Mouse (Mus musculus): Measurements from ENCODE around the gene Fam168a. TPM values are rescaled to one million over a fixed set of nuclear protein-coding genes. Genes with fewer than 3 reads are reported as not detected.

Fam168a gene
- total RNA-seq, 4 experiments from 2014 or later, result 199 to 225 (median 213) TPM

DNA sequence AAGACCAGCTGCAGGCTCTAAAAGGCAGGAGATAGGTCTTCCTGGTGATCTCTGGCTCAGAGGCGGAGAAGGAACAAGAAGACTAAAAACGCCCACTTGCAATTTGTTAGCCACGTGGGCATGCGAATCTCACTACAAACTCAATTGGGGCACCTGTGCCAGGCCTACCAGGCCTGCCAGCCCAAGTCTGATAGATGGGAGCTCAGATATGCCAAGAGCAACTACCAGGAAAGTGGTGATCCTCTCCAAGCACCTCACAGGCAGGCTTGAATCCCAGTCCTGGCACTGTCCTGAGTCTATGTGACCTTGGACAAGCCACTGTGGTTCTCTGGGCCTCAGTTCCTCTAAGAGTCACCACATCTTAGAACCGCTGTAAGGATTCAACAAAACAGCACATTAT, 154.8 kb downstream of the Fam168a start:
- DNase-seq (ENCODE audit: low spot score in 2 of 2), result no peak

DNA sequence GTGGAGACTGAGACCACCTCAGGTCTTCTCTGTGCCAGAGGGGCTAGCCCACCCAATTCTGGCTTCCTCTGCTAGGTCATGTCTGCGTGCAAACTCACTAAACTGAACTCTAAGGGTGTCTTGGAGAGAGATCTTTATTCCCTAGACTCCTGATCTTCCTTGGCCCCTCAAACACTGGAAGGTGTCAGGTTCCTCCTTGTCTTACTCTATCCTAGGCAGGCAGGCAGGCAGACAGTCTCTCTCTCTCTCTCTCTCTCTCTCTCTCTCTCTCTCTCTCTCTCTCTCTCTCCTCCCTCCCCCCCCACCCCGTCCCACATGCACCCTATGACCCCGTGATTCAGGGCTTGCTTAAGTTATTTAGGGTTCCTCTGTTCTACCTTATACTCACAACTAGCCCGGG, 155.9 kb downstream of the Fam168a start:
- DNase-seq (ENCODE audit: low spot score in 2 of 2), result no peak

GRCm38 (mm10) chr7:100862828-100863638, 156.6 kb downstream of the Fam168a start, which contains the start of gene Relt:
Gene Relt, minus strand, starts transcription at chr7:100863446.
- peak; percentile 81 for DNase-seq (ENCODE audit: low spot score in 2 of 2)

- DNase-seq (ENCODE audit: low spot score in 2 of 2), result peak in 1 of 2 experiments; percentile 83
Observed at GRCm38 (mm10) chr7:100866675-100867074, 160.2 kb downstream of the Fam168a start.

GRCm38 (mm10) chr7:100867561-100867960, 161.1 kb downstream of the Fam168a start:
- DNase-seq (ENCODE audit: low spot score in 2 of 2), result no peak

DNA sequence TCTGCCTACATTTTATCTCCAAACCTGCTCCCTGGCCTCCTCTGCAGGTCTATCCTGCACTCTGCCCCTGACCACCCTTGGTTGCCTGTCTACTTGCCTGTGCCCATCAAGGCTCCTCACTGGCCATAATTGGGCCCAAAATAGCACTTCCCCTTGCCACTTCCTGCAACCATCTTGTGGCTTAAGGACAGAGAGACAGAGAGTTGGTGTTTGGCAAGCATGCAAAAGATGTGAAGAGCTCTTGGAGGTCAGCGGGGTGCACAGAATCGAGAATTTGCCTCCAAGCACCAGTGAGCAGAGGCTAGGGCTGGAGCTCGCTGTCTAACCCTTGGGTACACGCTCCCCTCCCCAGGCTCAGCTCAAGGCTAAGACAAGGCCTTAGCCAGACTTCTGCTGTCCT, 162.1 kb downstream of the Fam168a start:
- no peak for DNase-seq (ENCODE audit: low spot score in 2 of 2)

- no peak for DNase-seq (ENCODE audit: low spot score in 2 of 2)
Observed at GRCm38 (mm10) chr7:100869877-100870629, 163.6 kb downstream of the Fam168a start.

DNA sequence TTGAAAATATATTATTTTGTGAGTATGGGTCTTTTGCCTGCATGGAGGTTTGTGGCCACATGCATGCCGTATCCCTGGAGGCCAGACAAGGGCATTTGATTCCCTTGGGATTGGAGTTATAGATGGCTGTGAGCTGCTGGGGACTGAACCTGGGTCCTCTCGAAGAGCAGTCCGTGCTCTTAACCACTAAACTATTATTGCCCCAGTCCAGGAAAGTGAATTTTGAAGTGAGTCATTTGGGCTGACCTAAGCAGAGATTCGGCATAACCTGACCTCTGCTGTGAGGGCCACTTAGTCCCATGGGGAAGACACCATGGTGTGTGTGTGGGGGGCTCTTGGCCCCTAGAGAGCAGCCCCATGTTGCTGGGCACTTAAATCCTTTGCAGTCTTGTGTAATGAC, 164.9 kb downstream of the Fam168a start:
- no peak for DNase-seq (ENCODE audit: low spot score in 2 of 2)

GRCm38 (mm10) chr7:100871892-100872291, 165.5 kb downstream of the Fam168a start:
- DNase-seq (ENCODE audit: low spot score in 2 of 2), result no peak

DNA sequence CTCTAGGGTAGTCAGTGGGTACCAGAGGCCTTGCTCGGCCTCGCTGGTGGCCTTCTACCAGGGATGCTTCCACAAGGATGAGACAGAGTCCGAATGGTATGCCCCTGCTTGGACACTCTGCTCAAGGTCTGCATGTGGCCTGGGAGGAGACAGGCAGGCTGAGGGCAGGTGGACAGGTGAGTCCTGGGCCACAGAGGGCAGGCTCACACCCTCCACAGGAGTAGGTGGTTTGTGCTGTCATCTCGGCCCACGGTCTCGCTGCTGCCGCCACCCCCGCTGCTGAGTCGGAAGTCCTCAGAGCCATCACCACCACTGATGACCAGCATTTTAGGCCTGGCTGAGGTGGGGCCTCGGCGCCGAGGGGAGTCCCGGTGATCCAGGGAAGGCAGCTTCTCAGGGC, 166.8 kb downstream of the Fam168a start:
- no peak for DNase-seq (ENCODE audit: low spot score in 2 of 2)

DNA sequence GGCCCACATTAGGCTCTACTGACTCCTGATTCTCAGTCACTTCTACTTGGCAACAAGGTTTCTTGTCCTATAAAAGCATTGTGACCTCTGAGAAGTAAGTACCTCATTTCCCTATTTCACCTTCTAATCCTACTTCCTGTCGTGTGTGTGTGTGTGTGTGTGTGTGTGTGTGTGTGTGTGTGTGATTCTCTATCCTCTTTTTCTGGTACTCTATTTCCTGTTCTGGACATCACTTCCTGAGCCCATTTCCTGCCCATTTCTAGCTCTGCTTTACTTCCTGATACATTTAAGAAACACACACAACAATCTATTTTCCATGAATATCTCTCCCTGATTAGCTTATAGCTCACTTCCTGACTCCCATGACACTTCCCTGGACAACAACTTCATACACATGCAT, 169.4 kb downstream of the Fam168a start:
- no peak for DNase-seq (ENCODE audit: low spot score in 2 of 2)

- DNase-seq (ENCODE audit: low spot score in 2 of 2), result no peak
Observed at GRCm38 (mm10) chr7:100876293-100876692, 169.9 kb downstream of the Fam168a start.

GRCm38 (mm10) chr7:100876771-100877170, 170.3 kb downstream of the Fam168a start:
- DNase-seq (ENCODE audit: low spot score in 2 of 2), result no peak

DNA sequence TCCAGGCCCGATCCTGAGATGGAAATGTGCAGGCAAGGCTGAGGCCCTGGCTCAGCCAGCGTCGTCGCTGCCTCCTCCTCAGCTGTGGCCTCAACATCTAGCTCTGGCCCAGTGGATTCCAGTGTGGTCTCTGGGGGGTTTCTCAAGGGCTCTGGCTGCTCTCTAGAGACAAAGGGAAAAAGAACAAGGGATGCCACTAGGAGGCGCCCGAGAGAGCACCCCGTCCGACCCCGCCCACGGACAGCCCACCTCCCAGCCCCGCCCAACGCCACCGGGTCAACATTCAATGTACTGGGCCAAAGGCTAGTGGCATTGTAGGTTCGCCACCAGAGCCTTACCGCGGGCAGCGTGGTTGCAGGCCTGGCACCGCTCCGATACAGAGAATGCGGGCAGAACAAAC, 173.2 kb downstream of the Fam168a start:
- DNase-seq (ENCODE audit: low spot score in 2 of 2), result no peak

- DNase-seq (ENCODE audit: low spot score in 2 of 2), result no peak
Observed at GRCm38 (mm10) chr7:100881531-100881930, 175.1 kb downstream of the Fam168a start.

DNA sequence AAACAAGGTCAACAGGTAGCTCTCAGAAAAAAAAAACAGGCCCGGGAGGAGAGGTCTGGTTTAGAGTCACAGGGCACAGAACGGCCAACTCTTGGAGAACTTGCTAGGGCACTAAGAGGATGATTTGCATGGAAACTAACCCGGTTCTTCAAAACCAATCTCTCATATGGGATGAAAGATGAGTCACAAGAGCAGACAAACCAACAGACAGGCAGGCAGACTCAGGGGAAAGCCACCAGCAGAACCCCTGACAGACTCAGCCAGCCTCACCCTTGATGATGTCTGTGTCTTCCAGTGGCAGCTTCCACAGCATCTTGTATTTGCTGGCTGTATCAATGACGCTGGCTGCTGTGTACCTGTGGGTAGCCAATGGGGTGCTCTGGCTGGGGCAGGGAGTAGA, 175.5 kb downstream of the Fam168a start:
- no peak for DNase-seq (ENCODE audit: low spot score in 2 of 2)

DNA sequence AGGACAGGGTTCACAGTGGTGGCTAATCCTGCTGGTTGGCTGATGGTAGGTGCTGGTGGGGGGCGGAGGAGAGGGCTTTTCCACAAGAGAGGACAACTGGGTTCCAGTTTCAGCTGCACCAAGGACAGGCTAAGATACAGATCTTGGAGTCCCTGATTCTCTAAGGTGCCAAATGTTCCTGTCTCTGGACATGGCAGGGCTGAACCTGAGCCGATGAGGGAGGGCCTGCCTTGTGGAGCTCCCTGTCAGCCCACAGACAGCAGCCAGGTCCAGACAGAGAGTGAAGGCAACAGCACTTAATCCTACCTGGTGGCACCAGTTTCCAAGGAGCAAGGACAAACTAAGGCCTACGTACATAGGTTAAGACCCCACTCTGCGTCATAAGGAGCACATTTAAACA, 178.0 kb downstream of the Fam168a start:
- DNase-seq (ENCODE audit: low spot score in 2 of 2), result no peak

DNA sequence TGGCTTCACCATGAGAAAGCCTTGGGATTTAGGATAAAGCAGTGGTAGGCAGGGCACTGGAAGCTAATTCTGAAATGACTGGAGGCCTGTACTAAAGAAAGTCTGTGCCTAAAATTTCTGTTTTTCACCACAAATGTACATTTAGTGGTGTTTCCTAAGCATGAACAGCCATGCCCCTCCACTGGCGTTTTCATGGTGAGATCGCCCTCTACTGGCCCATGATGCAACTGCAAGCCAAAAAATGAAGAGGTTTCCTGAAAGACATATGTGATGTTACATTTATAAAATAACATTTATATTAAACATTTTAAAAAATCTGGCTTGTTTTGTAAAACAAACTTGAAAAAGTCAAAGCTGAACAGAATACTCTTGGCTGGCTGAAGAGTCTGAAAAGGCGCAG, 180.1 kb downstream of the Fam168a start:
- DNase-seq (ENCODE audit: low spot score in 2 of 2), result peak in 1 of 2 experiments; percentile 58

Measured in layer of hippocampus, adult 8-10 months (tissue).